Comparison of ENCODE assay signal across 8 mouse cellular contexts in the genomic region with DNA sequence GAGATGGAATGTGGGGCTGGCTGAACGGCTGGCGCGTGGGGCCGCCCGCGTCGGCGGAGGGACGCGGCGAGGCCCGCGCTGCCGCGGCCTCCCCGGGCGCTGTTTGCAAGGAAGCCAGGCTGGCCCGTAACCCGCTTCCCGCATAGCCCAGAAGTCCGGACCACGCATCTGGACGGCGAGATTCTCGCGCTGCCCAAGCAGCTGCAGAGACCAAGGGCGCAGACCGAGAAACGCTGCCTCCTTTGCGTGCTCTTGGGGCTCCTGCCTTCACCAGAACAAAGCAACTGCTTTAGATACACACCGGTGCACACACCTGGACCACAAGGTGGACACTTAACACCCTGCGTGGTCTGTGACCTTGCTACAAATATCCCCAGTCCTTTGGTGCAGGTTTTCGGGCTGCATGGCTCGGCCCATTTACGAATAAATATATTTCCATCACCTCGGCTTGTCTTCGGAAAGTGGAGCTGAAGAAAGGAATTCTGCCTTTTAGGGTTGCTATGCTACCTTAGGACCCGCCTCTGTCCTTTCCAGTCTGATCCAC. TPM values are rescaled to one million over a fixed set of nuclear protein-coding genes. Genes with fewer than 3 reads are reported as not detected.
DNase-seq lines count a peak whose midpoint lies in the region; ATAC-seq and TF ChIP-seq lines count a peak whose summit lies in the region.

No protein-coding gene starts in this region.

- TF ChIP-seq CTCF in lung, adult 2 months (IDR thresholded peaks at IDR 0.05; ENCODE audit: insufficient read depth, low read length) = no peak

- DNase-seq in lung, adult 2 months = no peak
- DNase-seq in lung, postnatal 10 days = no peak
- DNase-seq in embryonic facial prominence, embryonic 14.5 days (ENCODE audit: low spot score) = no peak
- no peak for DNase-seq in c-Kit-positive CD71-positive TER-119-positive erythroid progenitor cells, embryonic 14.5 days (ENCODE audit: low spot score)
- no peak for DNase-seq in layer of hippocampus, adult 18-20 months (ENCODE audit: low spot score in 2 of 2)
- no peak for DNase-seq in layer of hippocampus, adult 9-10 months (ENCODE audit: low spot score)

- H3K4me3 ChIP-seq in lung, adult 2 months (replicated peaks; ENCODE audit: extremely low read depth, low read depth, low read length) = peak overlapping the region; percentile 88
- peak overlapping the region; percentile 85 for H3K4me3 ChIP-seq in embryonic facial prominence, embryonic 14.5 days (ENCODE audit: low read depth, low read length)
- peak overlapping the region; percentile 82 for H3K4me3 ChIP-seq in intestine, embryonic 16.5 days (ENCODE audit: low read length)
- peak overlapping the region; percentile 83 for H3K4me3 ChIP-seq in neural tube, embryonic 13.5 days

- peak overlapping the region; percentile 99 for H3K4me2 ChIP-seq in embryonic facial prominence, embryonic 14.5 days (ENCODE audit: low read depth, low read length)
- peak overlapping the region; percentile 98 for H3K4me2 ChIP-seq in intestine, embryonic 16.5 days (ENCODE audit: low read depth, low read length)
- H3K4me2 ChIP-seq in neural tube, embryonic 13.5 days = peak overlapping the region; percentile 98

- H3K9ac ChIP-seq in embryonic facial prominence, embryonic 14.5 days (ENCODE audit: low read depth, low read length) = peak overlapping the region; percentile 83
- peak overlapping the region; percentile 83 for H3K9ac ChIP-seq in intestine, embryonic 16.5 days (ENCODE audit: low read depth, low read length)
- peak overlapping the region; percentile 72 for H3K9ac ChIP-seq in neural tube, embryonic 13.5 days

- WGBS in lung, adult 2 months = 2% methylated on average over 38 of the region's 38 CpGs
- WGBS in embryonic facial prominence, embryonic 14.5 days = 2% methylated on average over 20 of the region's 38 CpGs
- under 1% methylated on average over 38 of the region's 38 CpGs for WGBS in intestine, embryonic 16.5 days
- 1% methylated on average over 38 of the region's 38 CpGs for whole genome bisulfite sequencing in neural tube, embryonic 13.5 days

- TF ChIP-seq POLR2A in lung, adult 2 months (IDR thresholded peaks at IDR 0.05; ENCODE audit: borderline replicate concordance, extremely low read depth, low read depth, low read length) = no peak

- 0 out of 2 replicates have a peak, but pooled peaks cover 3% of the 10 kb centered on the region for H3K36me3 ChIP-seq in embryonic facial prominence, embryonic 14.5 days (ENCODE audit: control insufficient read depth, insufficient read depth, low read length)
- no peaks in the 10 kb centered on the region for H3K36me3 ChIP-seq in intestine, embryonic 16.5 days (ENCODE audit: control insufficient read depth, insufficient read depth, low read length)
- H3K36me3 ChIP-seq in neural tube, embryonic 13.5 days = no peaks in the 10 kb centered on the region

- H3K9me3 ChIP-seq in embryonic facial prominence, embryonic 14.5 days (ENCODE audit: control insufficient read depth, low read length) = no peaks in the 10 kb centered on the region
- no peaks in the 10 kb centered on the region for H3K9me3 ChIP-seq in intestine, embryonic 16.5 days (ENCODE audit: control insufficient read depth, low read length)
- H3K9me3 ChIP-seq in neural tube, embryonic 13.5 days = no peaks in the 10 kb centered on the region

- peaks cover 16% of the 10 kb centered on the region for H3K4me1 ChIP-seq in lung, adult 2 months (ENCODE audit: control insufficient read depth, insufficient read depth, low read length)
- H3K4me1 ChIP-seq in embryonic facial prominence, embryonic 14.5 days (ENCODE audit: control insufficient read depth, insufficient read depth, low read length) = peaks cover 15% of the 10 kb centered on the region
- H3K4me1 ChIP-seq in intestine, embryonic 16.5 days (ENCODE audit: control insufficient read depth, insufficient read depth, low read length) = peaks cover 20% of the 10 kb centered on the region
- H3K4me1 ChIP-seq in neural tube, embryonic 13.5 days (replicated peaks) = peaks cover 29% of the 10 kb centered on the region

- H3K27ac ChIP-seq in embryonic facial prominence, embryonic 14.5 days (replicated peaks; ENCODE audit: low read depth, low read length) = peak overlapping the region; percentile 97
- H3K27ac ChIP-seq in intestine, embryonic 16.5 days (ENCODE audit: low read length) = peak overlapping the region; percentile 99
- H3K27ac ChIP-seq in neural tube, embryonic 13.5 days (replicated peaks) = peak overlapping the region; percentile 98

- ATAC-seq in embryonic facial prominence, embryonic 14.5 days (ENCODE audit: low read depth) = no peak
- 0 out of 2 replicates have a peak, but pooled peaks have one; percentile 0 for ATAC-seq in intestine, embryonic 16.5 days
- ATAC-seq in neural tube, embryonic 13.5 days (ENCODE audit: low read depth) = no peak; the same call in 1 of the 2 replicates

- H3K27me3 ChIP-seq in embryonic facial prominence, embryonic 14.5 days (replicated peaks; ENCODE audit: control insufficient read depth, insufficient read depth, low read length) = no peaks in the 10 kb centered on the region
- no peaks in the 10 kb centered on the region for H3K27me3 ChIP-seq in intestine, embryonic 16.5 days (replicated peaks; ENCODE audit: control insufficient read depth, insufficient read depth, low read length)
- peaks cover 31% of the 10 kb centered on the region for H3K27me3 ChIP-seq in neural tube, embryonic 13.5 days

RNA-seq across cellular contexts. Expression of gene Foxo3, which starts 1.8 kb away (rescaled TPM):
- polyA plus RNA-seq in lung, adult 2 months (2012; rRNA removed) = 49.3 and 79.9 TPM in 2 replicates
- polyA plus RNA-seq in embryonic facial prominence, embryonic 14.5 days (2014; fragmentation: Nextera tagmentation; extraction: Ambion mirVana) = 10.4 and 12.3 TPM in 2 replicates
- polyA plus RNA-seq in intestine, embryonic 16.5 days (2015; fragmentation: Nextera tagmentation; extraction: Ambion mirVana) = 4.8 and 5.6 TPM in 2 replicates
- 4.2 and 4.9 TPM in 2 replicates for polyA plus RNA-seq in neural tube, embryonic 13.5 days (2015; fragmentation: Nextera tagmentation; extraction: Ambion mirVana)
- total RNA-seq in layer of hippocampus, adult 18-20 months (2021) = 10 to 100 TPM; 51.2 to 55.5 TPM
